Mouse (Mus musculus): ENCODE data around the gene Gmppb. TPM values are rescaled to one million over a fixed set of nuclear protein-coding genes. Genes with fewer than 3 reads are reported as not detected.
A peak's percentile ranks its signal among the peaks of the same experiment; 100 is the strongest.

Gene Gmppb
- polyA plus RNA-seq, 1 experiment from 2014 or later = 30.7 TPM

- H3K4me3 ChIP-seq = no peak overlapping the region
- H3K27ac ChIP-seq = no peak overlapping the region
- 84% methylated on average over 22 of the region's 22 CpGs for WGBS
- no peaks in the 10 kb centered on the region for H3K27me3 ChIP-seq (ENCODE audit: insufficient read depth, poor library complexity, severe bottlenecking)
- H3K4me1 ChIP-seq = peaks cover 19% of the 10 kb centered on the region
- peaks cover 78% of the 10 kb centered on the region for H3K36me3 ChIP-seq
- H3K9me3 ChIP-seq = no peaks in the 10 kb centered on the region
- peak; percentile 75 for DNase-seq (ENCODE audit: low spot score)
Observed at GRCm38 (mm10) chr9:108054331-108055040, 5.4 kb downstream of the Gmppb start.

GRCm38 (mm10) chr9:108055061-108055460, 6.0 kb downstream of the Gmppb start:
- peaks cover 14% of the 10 kb centered on the region for H3K4me1 ChIP-seq
- no peaks in the 10 kb centered on the region for H3K9me3 ChIP-seq
- H3K4me3 ChIP-seq = no peak overlapping the region
- H3K36me3 ChIP-seq = peaks cover 84% of the 10 kb centered on the region
- peak; percentile 68 for DNase-seq (ENCODE audit: low spot score)
- 63% methylated on average over 1 of the region's 1 CpGs for WGBS
- H3K27me3 ChIP-seq (ENCODE audit: insufficient read depth, poor library complexity, severe bottlenecking) = no peaks in the 10 kb centered on the region
- no peak overlapping the region for H3K27ac ChIP-seq

GRCm38 (mm10) chr9:108055661-108056237, 6.7 kb downstream of the Gmppb start:
- H3K4me1 ChIP-seq = peaks cover 19% of the 10 kb centered on the region
- no peaks in the 10 kb centered on the region for H3K9me3 ChIP-seq
- H3K4me3 ChIP-seq = no peak overlapping the region
- no peaks in the 10 kb centered on the region for H3K27me3 ChIP-seq (ENCODE audit: insufficient read depth, poor library complexity, severe bottlenecking)
- peaks cover 83% of the 10 kb centered on the region for H3K36me3 ChIP-seq
- H3K27ac ChIP-seq = no peak overlapping the region
- WGBS = 89% methylated on average over 6 of the region's 6 CpGs
- peak; percentile 55 for DNase-seq (ENCODE audit: low spot score)

GRCm38 (mm10) chr9:108056361-108057261, 7.6 kb downstream of the Gmppb start:
- no peak overlapping the region for H3K4me3 ChIP-seq
- peak; percentile 74 for DNase-seq (ENCODE audit: low spot score)
- H3K4me1 ChIP-seq = peaks cover 23% of the 10 kb centered on the region
- H3K27ac ChIP-seq = no peak overlapping the region
- H3K36me3 ChIP-seq = peaks cover 80% of the 10 kb centered on the region
- no peaks in the 10 kb centered on the region for H3K27me3 ChIP-seq (ENCODE audit: insufficient read depth, poor library complexity, severe bottlenecking)
- H3K9me3 ChIP-seq = no peaks in the 10 kb centered on the region
- 83% methylated on average over 28 of the region's 28 CpGs for WGBS

- H3K27me3 ChIP-seq (ENCODE audit: insufficient read depth, poor library complexity, severe bottlenecking) = no peaks in the 10 kb centered on the region
- H3K27ac ChIP-seq = no peak overlapping the region
- H3K9me3 ChIP-seq = no peaks in the 10 kb centered on the region
- H3K4me3 ChIP-seq = no peak overlapping the region
- H3K36me3 ChIP-seq = peaks cover 79% of the 10 kb centered on the region
- WGBS = 90% methylated on average over 5 of the region's 5 CpGs
- peak; percentile 70 for DNase-seq (ENCODE audit: low spot score)
- peaks cover 22% of the 10 kb centered on the region for H3K4me1 ChIP-seq
Observed at GRCm38 (mm10) chr9:108057262-108057562, 8.2 kb downstream of the Gmppb start.

GRCm38 (mm10) chr9:108058291-108058690, 9.2 kb downstream of the Gmppb start:
- Histone ChIP-seq H3K4me3 (no peak overlapping the region), H3K9me3 (no peaks in the 10 kb centered on the region), H3K27me3 (ENCODE audit: insufficient read depth, poor library complexity, severe bottlenecking) (no peaks in the 10 kb centered on the region), H3K4me1 (peaks cover 12% of the 10 kb centered on the region), H3K27ac (no peak overlapping the region), H3K36me3 (peaks cover 90% of the 10 kb centered on the region)
- WGBS = 91% methylated on average over 9 of the region's 9 CpGs
- DNase-seq (ENCODE audit: low spot score) = no peak

GRCm38 (mm10) chr9:108062142-108062541, 13.1 kb downstream of the Gmppb start:
- Histone ChIP-seq H3K27me3 (ENCODE audit: insufficient read depth, poor library complexity, severe bottlenecking) (no peaks in the 10 kb centered on the region), H3K4me1 (peaks cover 15% of the 10 kb centered on the region), H3K4me3 (no peak overlapping the region), H3K27ac (no peak overlapping the region), H3K9me3 (no peaks in the 10 kb centered on the region), H3K36me3 (peaks cover 78% of the 10 kb centered on the region)
- DNase-seq (ENCODE audit: low spot score) = no peak
- 86% methylated on average over 3 of the region's 3 CpGs for WGBS

- H3K27me3 ChIP-seq (ENCODE audit: insufficient read depth, poor library complexity, severe bottlenecking) = no peaks in the 10 kb centered on the region
- no peaks in the 10 kb centered on the region for H3K9me3 ChIP-seq
- peaks cover 15% of the 10 kb centered on the region for H3K4me1 ChIP-seq
- DNase-seq (ENCODE audit: low spot score) = no peak
- H3K27ac ChIP-seq = no peak overlapping the region
- peaks cover 71% of the 10 kb centered on the region for H3K36me3 ChIP-seq
- no peak overlapping the region for H3K4me3 ChIP-seq
- 86% methylated on average over 12 of the region's 12 CpGs for WGBS
Observed at GRCm38 (mm10) chr9:108063361-108063760, 14.3 kb downstream of the Gmppb start.

- WGBS = 31% methylated on average over 5 of the region's 5 CpGs
- H3K36me3 ChIP-seq = peaks cover 69% of the 10 kb centered on the region
- H3K9me3 ChIP-seq = no peaks in the 10 kb centered on the region
- H3K27ac ChIP-seq = no peak overlapping the region
- no peaks in the 10 kb centered on the region for H3K27me3 ChIP-seq (ENCODE audit: insufficient read depth, poor library complexity, severe bottlenecking)
- H3K4me1 ChIP-seq = peaks cover 12% of the 10 kb centered on the region
- no peak overlapping the region for H3K4me3 ChIP-seq
- DNase-seq (ENCODE audit: low spot score) = no peak
Observed at GRCm38 (mm10) chr9:108065491-108066011, 16.5 kb downstream of the Gmppb start.

GRCm38 (mm10) chr9:108067199-108067598, 18.2 kb downstream of the Gmppb start:
- no peak overlapping the region for H3K4me3 ChIP-seq
- no peak overlapping the region for H3K27ac ChIP-seq
- no peaks in the 10 kb centered on the region for H3K27me3 ChIP-seq (ENCODE audit: insufficient read depth, poor library complexity, severe bottlenecking)
- H3K4me1 ChIP-seq = peaks cover 22% of the 10 kb centered on the region
- DNase-seq (ENCODE audit: low spot score) = no peak
- H3K36me3 ChIP-seq = peaks cover 67% of the 10 kb centered on the region
- no peaks in the 10 kb centered on the region for H3K9me3 ChIP-seq
- 80% methylated on average over 7 of the region's 7 CpGs for WGBS

- peak; percentile 94 for DNase-seq (ENCODE audit: low spot score)
- peaks cover 29% of the 10 kb centered on the region for H3K4me1 ChIP-seq
- H3K36me3 ChIP-seq = peaks cover 60% of the 10 kb centered on the region
- WGBS = 19% methylated on average over 8 of the region's 8 CpGs
- no peaks in the 10 kb centered on the region for H3K27me3 ChIP-seq (ENCODE audit: insufficient read depth, poor library complexity, severe bottlenecking)
- H3K27ac ChIP-seq = no peak overlapping the region; the same call in 1 of the 2 replicates
- no peaks in the 10 kb centered on the region for H3K9me3 ChIP-seq
- H3K4me3 ChIP-seq = no peak overlapping the region
Observed at GRCm38 (mm10) chr9:108067900-108068299, 18.9 kb downstream of the Gmppb start.

- Histone ChIP-seq H3K4me1 (peaks cover 37% of the 10 kb centered on the region), H3K27me3 (ENCODE audit: insufficient read depth, poor library complexity, severe bottlenecking) (no peaks in the 10 kb centered on the region), H3K4me3 (no peak overlapping the region), H3K9me3 (no peaks in the 10 kb centered on the region), H3K27ac (no peak overlapping the region), H3K36me3 (peaks cover 56% of the 10 kb centered on the region)
- 86% methylated on average over 9 of the region's 9 CpGs for WGBS
- DNase-seq (ENCODE audit: low spot score) = no peak
Observed at GRCm38 (mm10) chr9:108069007-108069406, 20.0 kb downstream of the Gmppb start.

GRCm38 (mm10) chr9:108069529-108069928, 20.5 kb downstream of the Gmppb start:
- 86% methylated on average over 7 of the region's 7 CpGs for WGBS
- no peak overlapping the region for H3K4me3 ChIP-seq
- H3K36me3 ChIP-seq = peaks cover 51% of the 10 kb centered on the region

More at GRCm38 (mm10) chr9:108069529-108069928, 20.5 kb downstream of the Gmppb start:
- Histone ChIP-seq H3K4me1 (peaks cover 34% of the 10 kb centered on the region), H3K9me3 (no peaks in the 10 kb centered on the region), H3K27me3 (ENCODE audit: insufficient read depth, poor library complexity, severe bottlenecking) (no peaks in the 10 kb centered on the region), H3K27ac (no peak overlapping the region)
- DNase-seq (ENCODE audit: low spot score) = no peak

Measured in heart, embryonic 10.5 days (tissue).